Mouse (Mus musculus) CH12.LX (cell line): ENCODE measurements around the gene Zscan10. TPM values are rescaled to one million over a fixed set of nuclear protein-coding genes. Genes with fewer than 3 reads are reported as not detected.

ENCODE experiments used
- DNase-seq: peaks from one replicate; pipeline ENCODE4 v3.0.0-alpha.2; 2013; ENCODE audit errors: extremely low read depth
- H3K27ac ChIP-seq: 2 replicates; pipeline ENCODE4 v1.5.1; 2012; ENCODE audit warnings: low read depth, mild to moderate bottlenecking, control low read depth, moderate library complexity; ENCODE audit not compliant: insufficient read depth
- H3K27me3 ChIP-seq: replicated peaks from 2 replicates; pipeline ENCODE3; 2012; ENCODE audit warnings: inconsistent platforms
- H3K36me3 ChIP-seq, 2 experiments: replicated peaks in 1 of 2; 2 replicates each; pipeline versions ENCODE3 to v1.6.1; 2012; ENCODE audit warnings: inconsistent platforms in 1 of 2, low read length in 1 of 2, mild to moderate bottlenecking in 1 of 2, mixed read lengths in 1 of 2, moderate library complexity in 1 of 2; ENCODE audit not compliant: control insufficient read depth in 1 of 2, insufficient read depth in 1 of 2
- H3K4me1 ChIP-seq, 2 experiments: 2 replicates each; pipeline ENCODE4 v1.6.1; 2012; ENCODE audit warnings: inconsistent platforms in 1 of 2, moderate library complexity in 1 of 2; ENCODE audit not compliant: insufficient read depth in 2 of 2, control insufficient read depth in 1 of 2
- H3K4me2 ChIP-seq: 2 replicates; pipeline ENCODE4 v1.6.1; 2012; ENCODE audit warnings: low read depth, mild to moderate bottlenecking, control low read depth; ENCODE audit not compliant: poor library complexity, insufficient read depth, severe bottlenecking
- H3K4me3 ChIP-seq, 3 experiments: fragments of 150-350 bp in 1 of 3; sonication (generic) in 1 of 3; replicated peaks in 1 of 3; 2 replicates each; pipeline versions ENCODE3 to v1.5.1; 2011 to 2012; ENCODE audit warnings: low read depth in 2 of 3, low read length in 2 of 3, mild to moderate bottlenecking in 2 of 3, moderate library complexity in 2 of 3, control low read depth in 1 of 3, improper control_type of control experiment in 1 of 3, inconsistent platforms in 1 of 3, mixed read lengths in 1 of 3; ENCODE audit not compliant: poor library complexity in 1 of 3
- H3K79me2 ChIP-seq: replicated peaks from 2 replicates; pipeline ENCODE4 v1.6.1; 2012; ENCODE audit warnings: mild to moderate bottlenecking, moderate library complexity; ENCODE audit not compliant: control insufficient read depth, poor library complexity, insufficient read depth, severe bottlenecking; ENCODE audit errors: extremely low read depth
- H3K9ac ChIP-seq: 2 replicates; pipeline ENCODE4 v1.6.1; 2012; ENCODE audit warnings: low read depth, mild to moderate bottlenecking, control low read depth, moderate library complexity; ENCODE audit not compliant: insufficient read depth
- H3K9me3 ChIP-seq: replicated peaks from 2 replicates; pipeline ENCODE3; 2012; ENCODE audit warnings: low read length, inconsistent platforms, mixed read lengths
- BHLHE40 ChIP-seq: IDR thresholded peaks from 2 replicates; pipeline ENCODE4 v1.6.1; 2011; ENCODE audit warnings: mild to moderate bottlenecking, low read depth, low read length, improper control_type of control experiment
- CHD2 ChIP-seq: IDR thresholded peaks from 2 replicates; pipeline ENCODE4 v1.6.1; 2011; ENCODE audit warnings: low read length, improper control_type of control experiment
- CTCF ChIP-seq, 2 experiments: IDR thresholded peaks in 1 of 2; conservative IDR thresholded peaks in 1 of 2; 2 replicates each; pipeline ENCODE4 v1.5.1; 2011 to 2012; ENCODE audit warnings: low read depth in 2 of 2, low read length in 2 of 2, improper control_type of control experiment in 1 of 2, inconsistent platforms in 1 of 2, mild to moderate bottlenecking in 1 of 2, moderate library complexity in 1 of 2
- E2F4 ChIP-seq: IDR thresholded peaks from 2 replicates; pipeline ENCODE4 v1.6.1; 2011; ENCODE audit warnings: low read depth, low read length, improper control_type of control experiment; ENCODE audit not compliant: insufficient replicate concordance
- ELF1 ChIP-seq: IDR thresholded peaks from 2 replicates; pipeline ENCODE4 v1.6.1; 2014; ENCODE audit warnings: low read depth, mild to moderate bottlenecking, inconsistent platforms, low read length, improper control_type of control experiment
- EP300 ChIP-seq: IDR thresholded peaks from 2 replicates; pipeline ENCODE4 v1.6.1; 2011; ENCODE audit warnings: low read length, improper control_type of control experiment
- HCFC1 ChIP-seq: IDR thresholded peaks from 2 replicates; pipeline ENCODE4 v1.6.1; 2012; ENCODE audit warnings: low read depth, mild to moderate bottlenecking, inconsistent platforms, low read length, improper control_type of control experiment
- IRF4 ChIP-seq: IDR thresholded peaks from 2 replicates; pipeline ENCODE4 v1.6.1; 2014; ENCODE audit warnings: low read depth, mild to moderate bottlenecking, inconsistent platforms, low read length, improper control_type of control experiment
- JUND ChIP-seq: conservative IDR thresholded peaks from 2 replicates; pipeline ENCODE4 v1.6.1; 2011; ENCODE audit warnings: low read depth, low read length, improper control_type of control experiment
- MAFK ChIP-seq: IDR thresholded peaks from 2 replicates; pipeline ENCODE4 v1.6.1; 2011; ENCODE audit warnings: low read length, improper control_type of control experiment; ENCODE audit not compliant: insufficient replicate concordance
- MXI1 ChIP-seq: IDR thresholded peaks from 2 replicates; pipeline ENCODE4 v1.6.1; 2011; ENCODE audit warnings: mild to moderate bottlenecking, low read depth, low read length, improper control_type of control experiment
- MYC ChIP-seq: IDR thresholded peaks from 2 replicates; pipeline ENCODE4 v1.6.1; 2011; ENCODE audit warnings: low read depth, mild to moderate bottlenecking, improper control_type of control experiment, low read length
- PAX5 ChIP-seq: IDR thresholded peaks from 2 replicates; pipeline ENCODE4 v1.6.1; 2012; ENCODE audit warnings: low read length, inconsistent platforms, mixed read lengths
- RAD21 ChIP-seq: IDR thresholded peaks from 2 replicates; pipeline ENCODE4 v1.6.1; 2011; ENCODE audit warnings: low read depth, mild to moderate bottlenecking, low read length, improper control_type of control experiment, moderate library complexity
- SIN3A ChIP-seq: IDR thresholded peaks from 2 replicates; pipeline ENCODE4 v1.6.1; 2012; ENCODE audit warnings: low read length, improper control_type of control experiment, inconsistent platforms
- SMC3 ChIP-seq: IDR thresholded peaks from 2 replicates; pipeline ENCODE4 v1.6.1; 2011; ENCODE audit warnings: low read depth, low read length, improper control_type of control experiment
- TCF12 ChIP-seq: IDR thresholded peaks from 2 replicates; pipeline ENCODE4 v1.6.1; 2014; ENCODE audit warnings: low read depth, mild to moderate bottlenecking, inconsistent platforms, low read length, improper control_type of control experiment
- UBTF ChIP-seq: IDR thresholded peaks from 2 replicates; pipeline ENCODE4 v1.6.1; 2012; ENCODE audit warnings: low read depth, mild to moderate bottlenecking, inconsistent platforms, low read length, improper control_type of control experiment, moderate library complexity
- USF1 ChIP-seq: IDR thresholded peaks from 2 replicates; pipeline ENCODE4 v1.6.1; 2014; ENCODE audit warnings: low read depth, mild to moderate bottlenecking, inconsistent platforms, low read length, improper control_type of control experiment
- USF2 ChIP-seq: conservative IDR thresholded peaks from 2 replicates; pipeline ENCODE4 v1.6.1; 2011; ENCODE audit warnings: low read depth, low read length, improper control_type of control experiment
- ZC3H11A ChIP-seq: IDR thresholded peaks from 2 replicates; pipeline ENCODE4 v1.6.1; 2012; ENCODE audit warnings: low read depth, mild to moderate bottlenecking, inconsistent platforms, low read length, improper control_type of control experiment
- dilution Hi-C: fragments of 300-500 bp; cut with MboI; formaldehyde crosslinking; loops from 2 replicates; pipeline ENCODE4 v1.14.3; 2020; ENCODE audit warnings: low sequenced_read_pairs; ENCODE audit not compliant: extremely low pct_unique_long_range_greater_than_20kb, extremely low pct_ligation_motif_present
- in situ Hi-C: fragments of 300-500 bp; cut with MboI; formaldehyde crosslinking; loops from 3 replicates; pipeline ENCODE4 v1.14.3; 2019; ENCODE audit warnings: low sequenced_read_pairs, low pct_ligation_motif_present, low pct_unique_long_range_greater_than_20kb, mixed read lengths
- polyA plus RNA-seq: library from polyadenylated mRNA; unstranded; fragments of >175 nt; gene quantifications from 2 replicates; pipeline ENCODE4 v1.2.1, GENCODE M21; 2012; ENCODE audit warnings: low read depth; ENCODE audit not compliant: insufficient read length
- total RNA-seq, 2 experiments: library from RNA; depleted of rRNA; stranded (reverse); fragments of 300-350 nt in 1 of 2; fragments of >200 nt in 1 of 2; gene quantifications; 2 replicates each; pipeline ENCODE4 v1.2.3; 2012 to 2014

The Zscan10 gene
- total and polyA plus RNA-seq, 3 experiments = not detected

- TF ChIP-seq USF2 (no peak), MYC (no peak), UBTF (no peak), IRF4 (no peak), MXI1 (no peak), BHLHE40 (no peak), RAD21 (peak; percentile 79), TCF12 (no peak), ZC3H11A (no peak; the same call in 1 of the 2 replicates), CTCF (conservative IDR thresholded peaks at IDR 0.05 in 1 of 2, IDR thresholded peaks at IDR 0.05 in 1 of 2; ENCODE audit: low read depth in 2 of 2, low read length in 2 of 2) (peak; percentile 11 to 89; a peak in 2 of 4 replicates), USF1 (no peak), EP300 (no peak), E2F4 (no peak), CHD2 (no peak), MAFK (no peak), SMC3 (peak; percentile 78), SIN3A (no peak), JUND (no peak), HCFC1 (no peak), PAX5 (no peak)
- TF ChIP-seq, all 38 proteins: peak for 3
- Histone ChIP-seq H3K4me3 (no peak overlapping the region), H3K36me3 (no peaks in the 10 kb centered on the region), H3K79me2 (no peaks in the 10 kb centered on the region), H3K9me3 (no peaks in the 10 kb centered on the region), H3K27me3 (peaks cover 66% of the 10 kb centered on the region), H3K4me1 (peaks cover 8 to 9% of the 10 kb centered on the region in 2 experiments), H3K9ac (no peak overlapping the region), H3K4me2 (no peak overlapping the region), H3K27ac (no peak overlapping the region)
- in situ Hi-C loops (loop anchor here (5.0 kb wide), 1 partner anchor 36 kb away; no protein-coding TSS in a partner anchor), dilution Hi-C loops (no loop called here)
- DNase-seq = peak; percentile 63
Measured at GRCm38 (mm10) chr17:23603542-23603941, 2.9 kb downstream of the Zscan10 start.

DNA sequence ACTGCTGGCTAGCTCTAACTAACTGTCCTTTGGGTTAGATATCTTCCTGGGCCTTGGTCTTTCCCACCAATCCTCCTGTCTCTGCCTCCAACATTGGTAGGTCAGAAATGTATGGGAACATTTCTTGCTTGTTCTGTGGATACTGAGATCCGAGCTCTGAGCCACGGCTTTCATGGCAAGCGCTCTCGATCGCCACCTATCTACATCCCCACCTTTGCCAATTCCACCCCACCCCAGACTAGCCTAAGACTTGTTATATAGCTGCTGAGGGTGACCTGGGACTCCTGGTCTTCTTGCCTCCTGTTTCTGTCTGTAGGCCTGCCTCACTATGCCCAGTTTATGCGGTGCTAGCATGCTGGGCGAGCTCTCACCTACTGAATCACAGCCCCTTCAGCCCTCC, 3.7 kb downstream of the Zscan10 start:
- peak in 1 of 2 experiments; percentile 32; a peak in 2 of 4 replicates for TF ChIP-seq CTCF (conservative IDR thresholded peaks at IDR 0.05 in 1 of 2, IDR thresholded peaks at IDR 0.05 in 1 of 2; ENCODE audit: low read depth in 2 of 2, low read length in 2 of 2)
- no peak for TF ChIP-seq ELF1
- TF ChIP-seq, all 38 proteins: peak for 1
- H3K27me3 ChIP-seq = peaks cover 66% of the 10 kb centered on the region
- no peak overlapping the region for H3K27ac ChIP-seq
- H3K4me3 ChIP-seq = no peak overlapping the region
- H3K4me2 ChIP-seq = no peak overlapping the region
- in situ Hi-C loops = loop anchor here (5.0 kb wide), 1 partner anchor 37 kb away; no protein-coding TSS in a partner anchor
- dilution Hi-C loops = no loop called here
- no peaks in the 10 kb centered on the region for H3K79me2 ChIP-seq
- H3K4me1 ChIP-seq = peaks cover 6 to 7% of the 10 kb centered on the region in 2 experiments; a peak in 3 of 4 replicates
- DNase-seq = no peak
- no peaks in the 10 kb centered on the region for H3K36me3 ChIP-seq
- no peak overlapping the region for H3K9ac ChIP-seq
- no peaks in the 10 kb centered on the region for H3K9me3 ChIP-seq
